Mouse (Mus musculus) forebrain, embryonic 14.5 days (tissue): ENCODE data around the gene Hes3. TPM values are rescaled to one million over a fixed set of nuclear protein-coding genes. Genes with fewer than 3 reads are reported as not detected.
A peak's percentile ranks its signal among the peaks of the same experiment; 100 is the strongest.

Experiments
- ATAC-seq: fragments of 200-750 bp; cut with Nextera tagmentation; 2 replicates; pipeline ENCODE4 v1.8.0; 2017; ENCODE audit warnings: mild to moderate bottlenecking, moderate library complexity
- DNase-seq: peaks from one replicate; pipeline ENCODE4 v3.0.0-alpha.2; 2015; ENCODE audit warnings: low spot score
- H3K27ac ChIP-seq: fragments of 300-500 bp; sonication (generic); 2 replicates; pipeline ENCODE4 v1.5.1; 2014; ENCODE audit warnings: low read depth, mild to moderate bottlenecking, control low read depth, low read length, moderate library complexity
- H3K27me3 ChIP-seq: fragments of 300-500 bp; sonication (generic); replicated peaks from 2 replicates; pipeline ENCODE4 v1.6.1; 2014; ENCODE audit warnings: low read length, control low read depth, mixed read lengths; ENCODE audit not compliant: control insufficient read depth, insufficient read depth
- H3K36me3 ChIP-seq: fragments of 300-500 bp; sonication (generic); 2 replicates; pipeline ENCODE4 v1.6.1; 2014; ENCODE audit warnings: low read length, control low read depth; ENCODE audit not compliant: control insufficient read depth, insufficient read depth
- H3K4me1 ChIP-seq: fragments of 300-500 bp; sonication (generic); 2 replicates; pipeline ENCODE4 v1.6.1; 2014; ENCODE audit warnings: antibody characterized with exemption, low read length, control low read depth; ENCODE audit not compliant: control insufficient read depth, insufficient read depth
- H3K4me2 ChIP-seq: fragments of 300-500 bp; sonication (generic); 2 replicates; pipeline ENCODE4 v1.6.1; 2014; ENCODE audit warnings: mild to moderate bottlenecking, control low read depth, low read length
- H3K4me3 ChIP-seq: fragments of 300-500 bp; sonication (generic); 2 replicates; pipeline ENCODE4 v1.5.1; 2014; ENCODE audit warnings: low read depth, low read length, control low read depth
- H3K9ac ChIP-seq: fragments of 300-500 bp; sonication (generic); 2 replicates; pipeline ENCODE4 v1.6.1; 2014; ENCODE audit warnings: mild to moderate bottlenecking, low read length, control low read depth, moderate library complexity
- H3K9me3 ChIP-seq: fragments of 300-500 bp; sonication (generic); replicated peaks from 2 replicates; pipeline ENCODE4 v1.6.1; 2016; ENCODE audit warnings: low read length, control low read depth, mixed read lengths; ENCODE audit not compliant: control insufficient read depth
- WGBS: fragments of 180-500 bp; shearing (Covaris S2); extraction: QIAGEN DNeasy Blood & Tissue Kit; methylation state at CpG from one replicate; pipeline ENCODE4 v1.1.7; 2014; 5-methylcytosine and 5-hydroxymethylcytosine counted together
- polyA plus RNA-seq: library from polyadenylated mRNA; unstranded; fragments of >200 nt; fragmentation: Nextera tagmentation; extraction: Ambion mirVana; gene quantifications from 2 replicates; pipeline ENCODE4 v1.2.1, GENCODE M21; 2014

Gene Hes3
- polyA plus RNA-seq, 1 experiment from 2014 or later, result not detected

DNA sequence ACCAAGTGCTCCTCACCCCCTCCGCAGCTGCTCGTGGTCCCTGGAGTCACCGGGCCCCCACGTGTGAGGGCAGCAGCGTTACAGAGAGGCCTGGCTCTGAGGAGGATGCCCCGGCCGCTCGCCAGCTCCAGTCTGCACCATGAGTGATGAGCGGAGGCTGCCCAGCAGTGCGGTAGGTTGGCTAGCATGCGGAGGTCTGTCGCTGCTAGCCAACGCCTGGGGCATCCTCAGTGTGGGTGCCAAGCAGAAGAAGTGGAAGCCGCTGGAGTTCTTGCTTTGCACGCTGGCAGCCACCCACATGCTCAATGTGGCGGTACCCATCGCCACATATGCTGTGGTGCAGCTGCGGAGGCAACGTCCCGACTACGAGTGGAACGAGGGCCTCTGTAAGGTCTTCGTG lies 12.5 kb downstream of the Hes3 start:
- H3K9ac ChIP-seq, result no peak overlapping the region
- no peaks in the 10 kb centered on the region for H3K9me3 ChIP-seq
- 84% methylated on average over 23 of the region's 23 CpGs for WGBS
- peaks cover 8% of the 10 kb centered on the region for H3K4me1 ChIP-seq
- DNase-seq (no peak), ATAC-seq (no peak)
- H3K4me3 ChIP-seq, result no peak overlapping the region
- H3K36me3 ChIP-seq, result no peaks in the 10 kb centered on the region
- peaks cover 62% of the 10 kb centered on the region for H3K27me3 ChIP-seq
- no peak overlapping the region for H3K27ac ChIP-seq
- no peak overlapping the region for H3K4me2 ChIP-seq

DNA sequence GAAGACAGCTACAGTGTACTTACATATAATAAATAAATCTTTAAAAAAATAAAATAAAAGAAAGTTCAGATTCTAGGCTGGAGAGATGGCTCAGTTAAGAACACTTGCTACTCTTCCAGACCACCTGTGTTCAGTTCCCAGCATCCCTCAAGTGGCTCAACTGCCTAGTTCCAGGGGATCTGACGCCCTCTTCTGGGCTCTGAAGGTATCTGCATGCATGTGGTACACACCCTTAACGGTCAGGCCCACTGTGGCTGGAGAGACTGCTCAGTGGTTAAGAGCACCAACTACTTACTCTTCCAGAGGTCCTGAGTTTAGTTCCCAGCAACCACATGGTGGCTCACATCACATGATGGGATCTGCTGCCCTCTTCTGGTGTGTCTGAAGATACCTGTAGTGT lies 13.5 kb downstream of the Hes3 start:
- Histone ChIP-seq H3K27me3 (peaks cover 54% of the 10 kb centered on the region), H3K27ac (no peak overlapping the region), H3K4me1 (peaks cover 9% of the 10 kb centered on the region), H3K4me2 (no peak overlapping the region), H3K36me3 (no peaks in the 10 kb centered on the region), H3K4me3 (no peak overlapping the region), H3K9me3 (no peaks in the 10 kb centered on the region), H3K9ac (no peak overlapping the region)
- ATAC-seq (no peak), DNase-seq (no peak)
- 65% methylated on average over 2 of the region's 2 CpGs for whole genome bisulfite sequencing

DNA sequence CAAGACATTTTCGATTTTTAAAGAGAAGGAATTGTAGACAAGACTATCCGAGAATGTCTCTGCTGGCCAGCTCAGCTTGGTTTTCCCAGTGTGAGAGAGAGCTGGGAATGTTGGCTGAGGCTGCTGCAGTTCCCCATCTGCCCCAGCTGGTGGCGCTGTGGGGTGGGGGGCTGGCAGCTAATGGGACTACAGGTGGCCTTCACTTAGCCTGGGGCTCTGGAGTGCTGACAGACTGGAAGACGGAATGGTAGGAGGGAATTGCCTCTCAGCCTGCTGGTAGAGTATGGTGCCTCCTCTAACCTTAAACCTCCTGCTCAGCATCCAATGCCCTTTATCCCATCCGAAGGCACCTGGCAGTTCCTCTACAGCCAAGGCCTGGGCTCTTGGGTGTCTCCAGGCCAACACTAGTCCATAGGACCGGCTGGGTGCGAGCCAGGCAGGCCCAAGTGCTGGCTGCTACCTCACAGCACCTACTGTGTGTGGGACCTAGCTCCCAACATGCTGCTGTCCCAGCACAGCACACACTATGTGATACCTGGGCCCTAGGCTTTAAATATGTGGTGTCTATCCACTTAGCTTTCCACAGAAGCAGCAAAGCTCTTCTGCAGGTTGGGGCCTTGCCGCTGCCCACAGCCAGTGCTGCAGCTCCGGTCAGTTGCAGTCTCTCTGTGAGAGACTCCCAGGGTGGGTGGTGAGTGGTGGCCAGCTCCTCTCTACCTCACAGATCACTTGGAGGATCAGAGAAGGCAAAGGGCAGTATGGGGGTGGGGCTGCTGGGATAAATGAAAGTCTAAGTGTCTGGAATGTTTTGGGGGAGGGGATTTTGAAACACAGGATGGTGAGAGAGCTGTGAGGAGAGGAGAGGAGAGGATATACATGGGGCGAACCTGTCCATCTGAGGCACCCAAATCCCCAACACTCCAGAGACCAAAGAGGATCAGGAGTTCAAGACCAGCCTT lies 14.8 kb downstream of the Hes3 start:
- DNase-seq (no peak), ATAC-seq (no peak)
- WGBS, result 51% methylated on average over 10 of the region's 10 CpGs
- H3K27ac ChIP-seq, result no peak overlapping the region
- H3K36me3 ChIP-seq, result no peaks in the 10 kb centered on the region
- peaks cover 7% of the 10 kb centered on the region; the same call in 1 of the 2 replicates for H3K4me1 ChIP-seq
- H3K27me3 ChIP-seq, result peaks cover 42% of the 10 kb centered on the region
- no peak overlapping the region for H3K9ac ChIP-seq
- H3K4me3 ChIP-seq, result no peak overlapping the region
- H3K9me3 ChIP-seq, result no peaks in the 10 kb centered on the region
- no peak overlapping the region for H3K4me2 ChIP-seq

DNA sequence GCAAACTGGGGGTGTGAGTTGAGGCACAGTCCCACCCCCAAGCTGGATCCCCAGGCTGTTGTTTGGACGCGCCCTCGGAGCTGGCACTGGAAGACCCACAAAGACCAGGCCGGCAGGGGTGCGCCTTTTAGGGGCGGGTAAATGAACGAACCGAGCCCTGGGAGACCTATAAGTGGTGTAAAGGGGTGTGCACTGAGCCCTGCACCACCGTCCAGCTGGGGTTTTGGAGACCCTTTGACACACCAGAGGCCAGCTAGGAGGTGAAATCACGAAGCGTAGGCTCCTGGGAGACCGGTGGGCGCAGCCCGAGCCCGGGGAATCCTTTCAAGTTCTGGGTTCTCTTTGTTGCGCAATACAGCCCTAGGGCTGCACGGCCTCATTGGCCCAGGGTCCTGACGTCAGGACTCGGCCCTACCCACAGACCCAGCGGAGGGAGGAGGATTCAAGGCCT lies 16.8 kb downstream of the Hes3 start:
- H3K9ac ChIP-seq, result peak overlapping the region; percentile 71
- peak; percentile 49; the same call in 1 of the 2 replicates for ATAC-seq
- peaks cover 7% of the 10 kb centered on the region; the same call in 1 of the 2 replicates for H3K4me1 ChIP-seq
- no peak overlapping the region for H3K27ac ChIP-seq
- H3K4me2 ChIP-seq, result peak overlapping the region; percentile 93
- no peaks in the 10 kb centered on the region for H3K9me3 ChIP-seq
- H3K27me3 ChIP-seq, result peaks cover 26% of the 10 kb centered on the region
- H3K4me3 ChIP-seq, result peak overlapping the region; percentile 51
- DNase-seq, result no peak
- 2% methylated on average over 20 of the region's 20 CpGs for WGBS
- H3K36me3 ChIP-seq, result no peaks in the 10 kb centered on the region

DNA sequence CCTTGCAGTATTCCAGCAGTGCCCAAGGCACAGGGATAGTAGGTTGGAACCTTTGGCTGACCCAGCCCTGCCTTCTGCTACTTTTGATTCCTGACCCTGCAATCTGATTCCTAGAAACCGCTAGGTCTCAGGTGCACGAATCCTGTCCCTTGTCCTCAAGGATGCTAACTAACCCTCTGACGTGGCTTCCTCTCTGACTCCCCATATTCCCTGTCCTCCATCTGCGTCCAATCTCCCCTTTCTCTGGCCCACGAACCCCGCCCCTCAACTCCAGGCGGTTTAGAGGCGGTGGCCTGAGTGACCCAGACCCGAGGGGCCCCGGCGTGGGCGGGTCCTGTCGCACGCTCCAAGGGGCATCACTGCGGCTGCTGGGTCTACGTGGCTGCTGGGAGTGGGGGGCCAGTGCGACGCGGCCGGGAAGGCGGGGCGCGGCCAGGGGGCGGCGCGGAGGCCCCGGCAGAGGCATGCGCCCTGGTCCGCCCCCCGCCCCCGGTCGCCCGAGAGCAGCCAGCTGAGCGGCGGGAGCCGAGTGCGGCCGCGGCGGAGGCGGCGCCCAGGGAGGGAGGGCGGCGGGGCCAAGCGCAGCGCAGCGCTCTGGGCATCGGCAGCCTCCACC lies 17.7 kb downstream of the Hes3 start, which contains the start of gene Gpr153:
Gene Gpr153, plus strand, starts transcription at position 612 of the 616 bp plus-strand sequence.
- no peak for DNase-seq
- H3K27ac ChIP-seq, result peak within 1 kb of the TSS; percentile 55
- H3K36me3 ChIP-seq, result no peaks in the 10 kb centered on the region
- H3K9me3 ChIP-seq, result no peaks in the 10 kb centered on the region
- H3K4me1 ChIP-seq, result peaks cover 7% of the 10 kb centered on the region; the same call in 1 of the 2 replicates
- peak within 1 kb of the TSS; percentile 93 for H3K4me2 ChIP-seq
- WGBS, result under 1% methylated on average over 38 of the region's 48 CpGs
- H3K4me3 ChIP-seq, result peak within 1 kb of the TSS; percentile 51
- peak within 1 kb of the TSS; percentile 71 for H3K9ac ChIP-seq
- peak; percentile 63 for ATAC-seq
- peaks cover 25% of the 10 kb centered on the region for H3K27me3 ChIP-seq

DNA sequence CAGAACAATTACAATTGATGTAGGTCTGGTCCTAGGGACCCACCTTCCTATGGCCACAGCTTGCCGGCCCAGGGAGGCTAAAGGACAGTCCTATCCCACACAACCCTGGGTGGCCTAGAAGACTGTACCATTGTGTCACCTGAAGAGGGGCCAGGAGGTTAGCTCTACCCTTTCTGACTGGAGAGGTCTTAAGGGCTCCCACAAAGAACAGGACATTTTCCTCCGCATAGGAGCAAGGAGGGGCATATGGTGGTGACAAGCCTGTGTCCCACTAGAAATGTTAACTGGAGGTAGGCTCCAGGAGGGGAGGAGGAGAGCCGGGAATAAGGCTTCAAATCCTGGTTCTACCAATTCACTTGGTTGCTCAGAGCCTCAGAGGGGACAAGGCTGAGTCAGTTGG lies 18.3 kb downstream of the Hes3 start:
- 16% methylated on average over 3 of the region's 3 CpGs for WGBS
- no peak for ATAC-seq
- Histone ChIP-seq H3K27ac (no peak overlapping the region), H3K4me2 (no peak overlapping the region), H3K4me3 (no peak overlapping the region), H3K9ac (no peak overlapping the region), H3K27me3 (peaks cover 25% of the 10 kb centered on the region), H3K4me1 (peaks cover 7% of the 10 kb centered on the region; the same call in 1 of the 2 replicates), H3K9me3 (no peaks in the 10 kb centered on the region), H3K36me3 (no peaks in the 10 kb centered on the region)
- no peak for DNase-seq

DNA sequence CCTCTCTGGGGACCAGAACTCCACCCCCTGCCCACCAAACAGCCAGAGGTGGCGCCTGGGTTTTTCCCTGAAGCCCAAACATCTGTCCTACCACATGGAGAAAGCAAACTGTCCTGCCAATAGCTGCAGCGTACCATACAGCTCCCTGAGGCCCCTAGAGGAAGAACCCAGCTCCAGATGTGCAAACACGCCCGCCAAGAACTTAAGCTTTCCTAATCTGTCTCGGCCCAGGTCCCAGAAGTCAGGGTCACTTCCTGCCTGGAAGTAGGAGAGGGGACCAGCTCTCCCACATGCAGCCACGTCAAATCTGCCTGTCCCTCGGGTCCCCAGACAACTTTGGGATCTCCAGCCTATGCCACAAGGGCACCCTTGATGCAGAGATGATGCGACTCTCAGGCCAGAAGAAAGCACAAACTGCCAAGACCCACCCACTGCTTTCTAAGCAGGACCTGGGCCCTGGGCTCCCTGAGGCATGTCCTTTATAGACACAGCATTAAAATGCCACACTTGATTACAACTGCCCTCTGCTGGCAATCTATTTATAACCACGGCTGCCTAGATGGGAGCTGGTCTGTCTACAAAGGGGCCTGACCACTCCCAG lies 18.9 kb downstream of the Hes3 start:
- no peak overlapping the region for H3K4me2 ChIP-seq
- H3K9me3 ChIP-seq, result no peaks in the 10 kb centered on the region
- H3K9ac ChIP-seq, result no peak overlapping the region
- no peak overlapping the region for H3K27ac ChIP-seq
- H3K36me3 ChIP-seq, result no peaks in the 10 kb centered on the region
- WGBS, result 43% methylated on average over 9 of the region's 9 CpGs
- H3K27me3 ChIP-seq, result peaks cover 25% of the 10 kb centered on the region
- H3K4me1 ChIP-seq, result peaks cover 8% of the 10 kb centered on the region; the same call in 1 of the 2 replicates
- DNase-seq (peak; percentile 54), ATAC-seq (no peak)
- H3K4me3 ChIP-seq, result no peak overlapping the region

DNA sequence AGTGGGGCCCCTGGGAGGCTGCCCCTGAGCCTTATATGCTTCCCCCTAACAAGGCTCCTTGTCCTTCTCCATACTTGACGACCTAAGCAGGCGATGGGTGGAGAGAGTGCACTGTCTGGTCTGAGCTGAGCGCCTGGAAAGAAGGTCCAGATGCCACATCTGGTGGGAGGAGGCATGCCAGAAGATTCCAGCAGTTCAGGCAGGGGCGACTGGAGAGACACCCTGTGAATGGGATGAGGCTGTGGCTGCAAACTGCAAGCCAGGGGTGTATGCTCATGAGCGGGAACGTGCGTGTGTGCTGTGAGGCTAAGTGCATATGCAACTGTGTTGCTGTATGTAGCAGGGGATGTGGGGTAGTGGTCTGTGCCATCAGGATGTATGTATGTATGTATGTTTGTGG lies 19.5 kb downstream of the Hes3 start:
- DNase-seq (no peak), ATAC-seq (no peak)
- 73% methylated on average over 7 of the region's 7 CpGs for WGBS
- Histone ChIP-seq H3K9me3 (no peaks in the 10 kb centered on the region), H3K36me3 (no peaks in the 10 kb centered on the region), H3K4me1 (peaks cover 10% of the 10 kb centered on the region; the same call in 1 of the 2 replicates), H3K9ac (no peak overlapping the region), H3K27me3 (peaks cover 25% of the 10 kb centered on the region), H3K27ac (no peak overlapping the region), H3K4me2 (no peak overlapping the region), H3K4me3 (no peak overlapping the region)
